In genomic region chr11:28273299-28273698, GRCm38 (mm10) we compare ENCODE assay signal across 23 mouse cellular contexts.
A peak's percentile ranks its signal among the peaks of the same experiment; 100 is the strongest.
DNase-seq lines count a peak whose midpoint lies in the region; TF ChIP-seq lines count a peak whose summit lies in the region.
"Had no signal": no experiment of that assay in that cellular context is flagged by ENCODE, and none has a peak within 500 bp of the region (broad histone marks: within the 10 kb centered on the region; RNA-seq: fewer than 3 reads in every experiment).

No protein-coding gene starts in this region.

- no peaks in the 10 kb centered on the region for H3K4me1 ChIP-seq in lung, adult 2 months (ENCODE audit: control insufficient read depth, insufficient read depth, low read length)
- H3K4me1 ChIP-seq: forebrain, embryonic 13.5 days; heart, embryonic 15.5 days; kidney, embryonic 15.5 days; liver, embryonic 12.5 days; midbrain, embryonic 15.5 days had no signal

- intact Hi-C loops in left cerebral cortex, postnatal 10 days (cut with DNase I), result no loop called here
- intact Hi-C loops in left cerebral cortex, postnatal 36 days (cut with DNase I), result no loop called here

- H3K4me3 ChIP-seq in lung, adult 2 months (replicated peaks; ENCODE audit: extremely low read depth, low read depth, low read length), result no peak overlapping the region
- H3K4me3 ChIP-seq: forebrain, embryonic 13.5 days; heart, embryonic 15.5 days; kidney, embryonic 15.5 days; layer of hippocampus, adult 2 months; liver, embryonic 12.5 days; midbrain, embryonic 15.5 days had no signal

- DNase-seq in left cerebral cortex, adult 11 months (ENCODE audit: low spot score), result peak; percentile 2
- no peak for DNase-seq in left cerebral cortex, postnatal 10 days (ENCODE audit: extremely low spot score in 1 of 2, low spot score in 2 of 2)
- peak; percentile 81 for DNase-seq in brain, adult 2 months (ENCODE audit: low read depth, low spot score)
- DNase-seq in frontal cortex, postnatal 36 days (ENCODE audit: low spot score in 2 of 2), result peak; percentile 26 to 40
- peak; percentile 27 to 36 for DNase-seq in left cerebral cortex, postnatal 36 days (ENCODE audit: low spot score in 2 of 2)
- no peak for DNase-seq in retina, postnatal 1 day
- DNase-seq in lung, adult 2 months, result no peak
- DNase-seq in adrenal gland, adult 2 months, result no peak
- DNase-seq: adrenal gland, postnatal 36 days; B cell, adult 2 months; cerebellum, adult 2 months; cerebellum, postnatal 25 days; gastrocnemius, postnatal 14 days; kidney, adult 18-20 months; kidney, postnatal 25 days; liver, postnatal 0 days; thymus, postnatal 4 days had no signal

- WGBS in lung, adult 2 months, result 97% methylated on average over 2 of the region's 2 CpGs

- no peak for TF ChIP-seq CTCF in lung, adult 2 months (IDR thresholded peaks at IDR 0.05; ENCODE audit: insufficient read depth, low read length)

- no peak for TF ChIP-seq POLR2A in lung, adult 2 months (IDR thresholded peaks at IDR 0.05; ENCODE audit: borderline replicate concordance, extremely low read depth, low read depth, low read length)

Comparison
In these comparisons a context has a peak if more than half of its experiments do, and no peak if none do; other contexts are left out.
1. DNase-seq: peak in left cerebral cortex, adult 11 months (single experiment), brain, adult 2 months (single experiment), frontal cortex, postnatal 36 days (2 of 2) and left cerebral cortex, postnatal 36 days (2 of 2); none in left cerebral cortex, postnatal 10 days (0 of 2), retina, postnatal 1 day (single experiment), lung, adult 2 months (single experiment) and adrenal gland, adult 2 months (single experiment).